Mouse (Mus musculus): Measurements from ENCODE around the gene Lrp6. TPM values are rescaled to one million over a fixed set of nuclear protein-coding genes. Genes with fewer than 3 reads are reported as not detected.

Gene Lrp6
- total RNA-seq, 2 experiments from 2014 or later = 53.4 to 57.0 TPM

DNA sequence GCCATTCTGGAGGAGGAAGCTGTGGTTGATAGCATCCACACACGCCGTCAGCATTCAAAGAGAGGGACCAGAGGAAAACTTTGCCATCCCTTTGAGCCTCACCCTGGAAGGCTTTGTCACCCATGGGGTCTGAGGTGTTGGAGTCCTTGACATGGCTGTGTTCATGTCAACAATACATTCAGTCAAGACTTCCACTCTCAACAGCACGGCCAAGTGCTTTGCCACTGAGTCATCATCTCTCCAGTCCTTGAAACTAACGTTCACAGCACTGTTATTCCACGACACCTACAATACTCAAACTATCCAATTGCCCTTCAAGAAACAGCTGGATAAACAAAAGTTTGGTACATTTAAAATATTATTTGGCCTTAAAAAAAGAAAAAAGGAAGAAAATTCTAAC lies 124.5 kb downstream of the Lrp6 start:
- intact Hi-C loops (cut with DNase I) = no loop called here

DNA sequence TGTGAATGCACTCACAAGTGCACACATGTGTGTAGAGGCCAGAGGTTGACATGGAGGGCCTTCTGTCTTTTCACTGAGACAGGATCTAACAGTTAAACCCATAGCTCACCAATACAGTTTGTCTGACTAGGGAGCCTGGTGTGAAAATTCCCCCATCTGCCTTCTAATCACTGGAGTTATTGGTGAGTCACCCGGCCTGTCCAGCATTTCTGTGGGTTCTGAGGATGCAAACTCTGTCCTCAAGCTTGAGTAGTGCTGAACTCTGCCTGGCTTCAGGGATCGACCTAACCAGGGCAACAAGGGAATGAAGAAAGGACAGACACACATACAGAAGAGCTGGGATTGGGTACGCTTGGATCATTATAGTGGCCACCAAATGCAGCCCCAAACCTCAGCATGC lies 125.0 kb downstream of the Lrp6 start:
- DNase-seq = no peak
- intact Hi-C loops (cut with DNase I) = no loop called here

More for the DNA sequence above, 124.5 kb downstream of the Lrp6 start:
- DNase-seq = no peak

DNA sequence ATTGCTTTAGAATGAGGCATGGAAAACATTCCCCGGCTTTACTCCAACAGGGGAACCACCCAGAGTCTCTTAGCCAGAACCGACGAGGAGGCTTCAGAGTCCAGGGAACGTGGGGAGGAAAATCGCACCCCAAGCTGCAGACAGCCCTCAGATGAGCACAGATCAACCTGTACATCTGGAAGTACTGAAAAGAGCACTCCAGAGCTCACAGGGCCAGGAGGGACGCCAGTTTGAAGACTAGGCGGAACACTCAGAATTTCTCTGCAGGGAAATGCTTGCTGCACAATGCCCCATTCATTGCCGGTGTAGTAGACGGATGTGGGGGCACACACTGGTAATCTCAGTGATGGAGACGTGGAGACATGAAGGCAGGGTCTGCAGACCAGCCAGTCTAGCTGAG lies 126.7 kb downstream of the Lrp6 start:
- intact Hi-C loops (cut with DNase I) = no loop called here
- DNase-seq = peak in 1 of 2 experiments; percentile 40

DNA sequence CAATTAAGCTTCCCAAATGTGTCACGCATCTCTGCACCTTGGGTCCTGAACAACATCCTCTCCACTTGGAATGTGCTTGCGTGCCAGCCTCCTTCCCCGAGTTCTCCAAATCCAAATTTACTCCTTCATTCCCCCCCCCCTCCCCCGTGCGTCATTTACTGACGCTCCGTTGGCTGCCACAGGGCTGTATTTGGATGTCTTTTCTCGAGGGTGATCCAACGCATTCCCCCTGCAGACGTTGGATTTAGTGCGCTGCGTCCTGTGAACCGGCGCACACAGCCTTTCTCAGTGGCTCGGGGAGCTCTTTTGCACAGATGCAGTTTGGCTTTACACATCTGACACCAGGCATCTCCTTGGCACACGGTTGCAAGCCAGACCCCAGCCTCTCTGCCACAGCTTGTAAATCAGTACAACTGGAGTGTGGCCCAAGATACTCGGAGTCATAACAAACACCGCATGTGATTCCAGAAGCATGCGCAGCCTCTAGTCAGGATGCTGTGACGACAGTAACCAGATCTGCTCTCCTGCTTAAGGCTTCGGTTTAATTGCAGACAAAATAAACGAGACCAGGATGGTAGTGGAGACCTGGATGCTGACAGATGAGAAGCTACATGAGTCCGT lies 127.3 kb downstream of the Lrp6 start:
- DNase-seq = peak; percentile 50 to 54
- intact Hi-C loops (cut with DNase I) = no loop called here

DNA sequence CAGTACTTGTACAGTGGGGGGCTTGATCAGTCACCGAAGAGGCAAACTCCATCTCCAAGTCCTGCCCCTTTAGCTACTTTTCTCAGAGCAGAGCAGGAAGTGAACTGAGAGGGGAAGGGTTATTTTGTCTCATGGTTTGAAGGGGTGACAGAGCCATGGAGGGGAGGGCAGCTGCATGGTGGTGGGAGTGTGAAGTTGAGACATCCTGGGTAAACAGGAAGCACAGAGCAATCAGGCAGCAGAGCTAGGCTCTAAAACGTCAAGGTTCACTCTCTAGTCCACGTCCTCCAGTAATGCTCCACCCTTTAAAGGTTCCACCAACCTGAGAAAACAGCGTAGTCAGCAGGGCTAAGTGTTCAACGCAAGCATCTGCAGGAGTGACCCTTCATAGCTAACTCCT lies 129.8 kb downstream of the Lrp6 start:
- intact Hi-C loops (cut with DNase I) = no loop called here

DNA sequence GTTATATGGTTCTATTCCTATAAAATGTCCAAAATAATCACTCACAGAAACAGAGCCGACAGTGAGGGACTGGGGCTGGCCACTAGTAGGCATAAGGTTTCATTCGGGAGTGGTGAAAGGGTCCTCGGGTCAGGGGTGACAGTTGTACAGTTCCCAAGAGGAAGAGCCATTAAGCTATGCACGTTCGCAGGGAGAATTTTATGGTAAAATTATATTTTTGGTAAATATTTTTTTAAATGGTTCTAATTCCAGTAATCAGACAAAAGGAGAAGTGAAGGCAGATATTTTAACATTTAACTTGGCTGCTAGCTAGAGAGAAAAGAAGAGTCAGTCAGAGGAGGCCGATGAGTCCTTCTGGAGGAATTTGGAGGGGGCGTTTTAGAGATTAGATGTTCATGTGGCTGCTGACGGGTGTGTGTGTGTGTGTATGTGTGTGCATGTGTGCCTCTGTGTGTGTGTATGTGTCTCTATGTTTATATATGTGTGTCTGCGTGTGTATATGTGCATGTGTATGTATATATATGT lies 131.8 kb downstream of the Lrp6 start:
- intact Hi-C loops (cut with DNase I) = no loop called here
- no peak for DNase-seq

More for the DNA sequence above, 129.8 kb downstream of the Lrp6 start:
- DNase-seq = no peak

DNA sequence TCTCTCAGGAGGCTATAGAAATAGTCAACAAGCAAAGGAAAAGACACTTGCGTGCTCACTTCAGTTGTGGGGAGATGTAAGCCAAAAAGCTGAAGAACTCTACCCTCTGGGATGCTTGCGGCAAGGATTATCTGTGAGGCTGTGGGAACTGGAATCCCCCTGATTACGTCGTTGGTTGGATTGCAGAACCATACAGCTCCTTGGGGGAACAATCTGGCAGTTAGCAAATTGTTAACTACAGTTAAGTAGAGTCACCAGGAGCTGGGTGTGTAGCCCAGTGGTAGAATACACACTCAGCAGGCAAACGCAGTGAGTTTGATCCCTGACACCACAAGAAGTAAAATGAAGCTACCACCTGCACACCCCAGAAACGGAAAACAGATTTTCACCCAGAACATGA lies 132.7 kb downstream of the Lrp6 start:
- peak in 1 of 2 experiments; percentile 47 for DNase-seq
- intact Hi-C loops (cut with DNase I) = no loop called here

DNA sequence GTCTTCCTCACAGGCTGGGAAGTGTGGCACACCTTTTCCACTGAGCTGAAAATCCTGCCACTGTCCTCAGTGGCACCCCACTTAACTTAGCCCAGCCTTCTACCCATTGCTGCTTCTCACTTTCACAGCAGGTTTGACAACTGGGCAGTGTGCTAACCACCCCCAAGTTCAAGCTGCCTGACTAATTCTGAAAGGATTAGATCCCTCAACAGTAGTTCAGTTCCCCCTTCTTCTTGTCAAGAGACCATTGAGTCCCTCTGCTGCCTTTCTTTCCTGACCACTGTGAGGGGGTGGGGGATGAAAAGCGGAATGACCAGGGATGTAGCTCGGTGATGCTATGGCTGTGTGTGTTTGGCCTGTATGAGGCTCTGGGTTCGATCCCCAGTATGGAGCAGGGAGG lies 133.5 kb downstream of the Lrp6 start:
- intact Hi-C loops (cut with DNase I) = no loop called here
- DNase-seq = no peak

DNA sequence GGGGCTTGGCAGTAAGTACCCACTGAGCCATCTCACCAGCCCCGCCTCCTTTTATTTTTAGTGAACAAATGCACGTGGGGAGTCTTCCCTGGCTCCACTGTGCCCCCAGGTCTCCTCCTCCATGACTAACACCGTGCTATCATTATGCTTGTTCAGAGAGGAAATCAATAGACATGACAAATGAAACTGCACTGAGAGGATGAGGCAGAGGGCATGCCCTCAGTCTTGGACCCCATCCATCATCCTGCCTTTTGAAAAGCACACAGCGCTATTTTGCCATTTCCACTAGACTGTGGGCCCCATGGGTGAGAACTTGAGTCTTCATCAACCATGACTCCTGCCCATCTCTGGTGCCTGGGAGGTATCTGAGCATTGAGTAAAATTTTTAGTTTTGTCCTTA lies 135.2 kb downstream of the Lrp6 start:
- DNase-seq = no peak
- intact Hi-C loops (cut with DNase I) = loop anchor here (2.0 kb wide), 1 partner anchor 23 kb away; no protein-coding TSS in a partner anchor

DNA sequence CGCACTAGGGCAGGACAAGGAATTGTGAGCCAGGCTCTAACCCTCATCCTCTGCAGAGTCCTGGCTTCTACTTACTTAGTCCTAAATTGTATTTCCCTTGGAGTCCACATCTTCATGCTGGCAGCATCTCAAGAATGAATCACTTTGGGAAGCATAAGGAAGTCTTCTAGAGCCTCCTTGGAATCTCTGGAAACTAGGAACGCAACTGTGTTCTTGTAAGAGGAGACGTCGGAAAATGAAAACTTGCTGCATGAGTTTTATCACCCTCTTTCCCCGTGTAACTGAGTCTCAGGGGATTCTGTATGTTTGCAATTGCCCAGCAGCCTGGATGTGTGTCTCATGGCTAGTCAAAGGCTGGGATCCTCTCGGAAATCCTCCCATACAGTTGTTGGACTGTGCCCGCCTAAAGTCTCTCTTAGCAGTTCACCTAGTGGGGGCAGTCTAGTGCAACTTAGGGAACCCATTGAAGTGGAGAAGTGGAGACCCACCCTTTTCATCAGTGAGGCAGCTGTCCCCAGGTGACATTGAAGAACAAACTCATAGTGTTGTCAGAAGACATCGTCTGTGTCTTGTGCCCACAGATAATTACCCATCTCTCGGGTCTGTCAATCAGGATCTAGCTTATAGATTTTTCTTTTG lies 136.5 kb downstream of the Lrp6 start:
- intact Hi-C loops (cut with DNase I) = loop anchor here (2.0 kb wide), 1 partner anchor 25 kb away; no protein-coding TSS in a partner anchor
- peak; percentile 54 to 63 for DNase-seq

DNA sequence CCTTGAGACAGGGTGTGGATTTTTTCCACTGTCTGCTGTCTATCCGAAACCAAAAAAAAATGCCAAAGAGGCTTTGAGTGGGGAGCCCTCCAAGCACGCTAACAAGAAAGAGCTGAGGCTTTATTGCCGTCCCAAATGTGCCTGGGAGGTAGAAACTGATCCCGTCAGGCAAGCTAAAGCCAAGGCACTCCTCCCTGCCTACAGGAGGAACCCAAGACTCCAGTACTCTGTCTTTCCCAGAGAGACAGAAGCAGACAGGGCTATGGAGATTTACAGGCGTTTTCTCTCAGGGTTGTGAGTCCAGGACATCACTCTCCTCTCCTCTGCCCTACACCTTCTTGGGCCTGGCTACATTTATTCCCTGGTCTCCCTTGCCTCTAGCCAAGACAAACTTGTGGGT lies 138.3 kb downstream of the Lrp6 start:
- no peak for DNase-seq
- intact Hi-C loops (cut with DNase I) = loop anchor here (5.0 to 10.0 kb wide), 3 partner anchors 364 to 516 kb away; partner anchors contain the start of gene Dusp16

DNA sequence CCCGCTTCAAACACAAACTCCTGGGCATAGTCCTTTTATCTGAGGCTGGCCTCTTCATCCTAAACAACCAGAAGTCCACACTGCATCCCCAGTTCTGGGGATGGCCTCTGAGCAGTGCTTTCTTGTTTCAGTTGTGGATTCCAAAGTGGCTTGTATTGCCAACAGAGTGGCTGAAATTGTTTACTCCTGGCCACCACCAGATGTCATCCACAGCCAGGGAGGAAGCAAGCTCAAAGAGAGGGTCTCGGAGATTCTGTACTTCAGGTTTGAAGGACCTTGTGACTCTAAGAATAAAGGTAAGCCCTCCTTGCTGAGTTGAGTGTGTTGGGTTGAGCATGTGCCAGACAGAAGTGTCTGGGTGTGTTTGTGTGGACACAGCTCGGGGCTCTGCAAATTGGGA lies 139.6 kb downstream of the Lrp6 start:
- peak in 1 of 2 experiments; percentile 26 for DNase-seq
- intact Hi-C loops (cut with DNase I) = loop anchor here (5.0 to 10.0 kb wide), 3 partner anchors 365 to 518 kb away; partner anchors contain the start of gene Dusp16

DNA sequence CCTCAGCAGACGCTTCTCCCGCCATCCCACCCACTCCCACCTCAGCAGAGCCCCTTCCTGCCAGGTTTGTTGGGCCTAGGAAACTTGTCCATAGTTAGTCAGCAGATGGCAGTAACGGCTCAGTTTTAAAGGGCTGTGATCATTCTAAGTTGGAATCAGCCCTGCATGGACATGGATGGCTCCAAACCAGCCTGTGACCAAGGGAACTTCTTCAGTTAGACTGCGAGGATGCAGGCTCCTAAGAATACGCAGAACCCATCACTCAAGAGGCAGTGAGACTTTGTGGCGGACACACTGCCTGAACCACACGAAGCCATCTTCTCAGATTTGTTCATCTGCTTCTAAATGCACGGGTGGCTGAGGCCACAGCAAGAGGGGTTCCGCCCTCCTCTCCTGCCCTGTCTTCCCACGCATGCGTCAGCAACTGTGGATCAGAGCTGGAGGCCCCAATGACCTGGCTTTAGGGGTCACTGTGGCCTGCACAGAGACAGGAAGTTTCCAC lies 141.5 kb downstream of the Lrp6 start:
- intact Hi-C loops (cut with DNase I) = loop anchor here (1.0 to 10.0 kb wide), 5 partner anchors 182 to 520 kb away; partner anchors contain the start of gene Dusp16
- DNase-seq = peak; percentile 82 to 85

DNA sequence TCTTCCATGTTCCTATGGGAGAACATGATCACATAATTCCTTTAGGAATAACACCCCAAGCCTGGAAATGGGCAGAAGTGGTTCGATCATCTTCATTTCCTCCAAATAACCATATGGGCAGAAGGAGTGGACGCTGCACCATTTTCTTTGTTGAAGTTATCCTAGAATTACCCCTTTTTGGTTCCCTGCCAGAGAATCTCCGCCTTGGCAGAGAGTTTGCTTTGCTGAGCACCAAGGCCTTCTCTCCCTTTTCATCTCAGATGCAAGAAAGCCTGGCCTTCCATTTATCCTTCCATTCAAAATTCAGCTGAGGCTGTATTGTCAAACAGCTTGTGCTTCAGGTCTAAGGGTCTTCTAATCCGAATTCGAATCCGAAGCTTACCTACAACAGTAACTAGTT lies 144.8 kb downstream of the Lrp6 start:
- intact Hi-C loops (cut with DNase I) = loop anchor here (10.0 kb wide), 2 partner anchors 443 to 523 kb away; no protein-coding TSS in a partner anchor
- no peak for DNase-seq

DNA sequence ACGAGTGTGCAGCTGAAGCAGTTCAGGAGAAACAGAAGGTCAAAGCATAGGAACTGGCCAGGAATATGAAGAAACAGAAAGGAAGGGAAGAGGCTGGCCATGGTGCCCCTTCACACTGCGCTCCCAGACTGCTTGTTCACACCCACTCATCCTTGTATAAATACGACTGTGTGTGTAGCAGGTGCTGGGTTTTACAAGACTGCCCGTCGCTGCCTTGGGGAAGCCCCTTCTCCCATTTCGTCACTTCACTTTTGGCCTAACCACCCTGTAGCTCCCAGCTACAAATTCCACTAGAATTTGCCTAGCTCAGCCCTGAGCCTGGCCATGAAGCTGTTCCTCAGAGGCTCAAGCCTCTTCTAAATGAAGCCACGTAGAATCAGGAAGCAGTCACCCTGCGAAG lies 146.4 kb downstream of the Lrp6 start:
- no peak for DNase-seq
- intact Hi-C loops (cut with DNase I) = loop anchor here (10.0 kb wide), 2 partner anchors 444 to 524 kb away; no protein-coding TSS in a partner anchor

DNA sequence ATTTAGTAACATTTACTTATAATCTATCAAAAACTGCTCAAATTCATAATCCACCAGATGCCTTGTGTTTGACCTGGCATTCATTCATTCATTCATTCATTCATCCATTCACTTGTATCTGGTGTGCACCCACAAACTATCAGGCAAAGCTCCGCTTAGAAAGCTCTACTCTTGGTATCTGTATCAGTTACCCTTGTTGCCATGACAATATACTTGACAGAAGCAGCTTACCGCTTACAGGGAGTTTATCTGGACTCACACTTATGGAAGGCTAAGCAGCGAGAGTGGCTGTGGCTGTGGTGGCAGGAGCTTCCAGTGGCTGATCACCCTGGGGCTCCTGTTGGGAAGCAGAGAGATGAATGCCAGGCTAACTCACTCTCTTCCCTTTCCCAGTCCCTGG lies 148.9 kb downstream of the Lrp6 start:
- intact Hi-C loops (cut with DNase I) = no loop called here

DNA sequence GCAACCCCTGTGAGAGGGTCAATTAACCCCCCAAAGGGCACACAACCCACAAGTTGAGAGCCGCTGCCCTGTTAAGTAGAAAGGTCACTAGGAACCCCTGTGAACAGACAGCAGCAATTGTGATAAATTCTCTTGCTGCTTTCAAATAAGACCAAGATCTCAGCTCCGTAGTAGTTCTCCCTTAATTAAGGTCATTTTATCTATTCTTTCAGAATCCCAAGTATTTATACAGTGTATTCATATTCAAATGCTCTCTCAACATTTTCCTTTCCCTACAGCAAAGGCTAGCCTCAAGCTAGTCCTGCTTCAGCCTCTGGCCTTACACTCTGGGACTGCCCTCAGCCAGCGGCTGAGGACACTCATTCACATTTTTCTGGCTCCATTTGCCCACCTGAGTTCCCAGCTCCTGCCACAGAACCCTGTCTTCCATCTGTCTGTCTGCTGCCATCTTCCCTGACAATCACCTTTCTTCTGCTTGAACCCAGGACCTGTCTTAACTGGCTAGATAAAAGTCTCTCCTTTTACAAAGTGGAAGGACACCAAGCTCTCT lies 150.1 kb downstream of the Lrp6 start:
- no peak for DNase-seq
- intact Hi-C loops (cut with DNase I) = no loop called here

More for the DNA sequence above, 148.9 kb downstream of the Lrp6 start:
- DNase-seq = no peak

DNA sequence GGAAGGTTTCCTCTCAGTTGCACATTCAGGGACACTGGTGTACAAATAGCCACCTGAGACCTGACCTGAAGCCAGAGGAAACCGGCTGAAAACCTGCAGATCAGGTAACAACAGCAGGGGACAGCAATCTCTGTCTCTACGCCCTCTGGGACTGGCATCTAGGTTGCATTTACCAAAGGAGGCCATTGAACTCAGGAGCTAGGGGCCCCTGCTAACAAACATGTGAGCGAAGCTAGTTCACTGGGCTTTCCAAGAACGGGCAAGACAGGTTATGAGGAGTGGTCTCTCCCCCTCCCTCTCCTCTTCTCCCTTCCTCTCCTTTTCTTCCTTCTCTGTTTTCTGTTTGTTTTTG lies 152.3 kb downstream of the Lrp6 start:
- DNase-seq = no peak
- intact Hi-C loops (cut with DNase I) = no loop called here

DNA sequence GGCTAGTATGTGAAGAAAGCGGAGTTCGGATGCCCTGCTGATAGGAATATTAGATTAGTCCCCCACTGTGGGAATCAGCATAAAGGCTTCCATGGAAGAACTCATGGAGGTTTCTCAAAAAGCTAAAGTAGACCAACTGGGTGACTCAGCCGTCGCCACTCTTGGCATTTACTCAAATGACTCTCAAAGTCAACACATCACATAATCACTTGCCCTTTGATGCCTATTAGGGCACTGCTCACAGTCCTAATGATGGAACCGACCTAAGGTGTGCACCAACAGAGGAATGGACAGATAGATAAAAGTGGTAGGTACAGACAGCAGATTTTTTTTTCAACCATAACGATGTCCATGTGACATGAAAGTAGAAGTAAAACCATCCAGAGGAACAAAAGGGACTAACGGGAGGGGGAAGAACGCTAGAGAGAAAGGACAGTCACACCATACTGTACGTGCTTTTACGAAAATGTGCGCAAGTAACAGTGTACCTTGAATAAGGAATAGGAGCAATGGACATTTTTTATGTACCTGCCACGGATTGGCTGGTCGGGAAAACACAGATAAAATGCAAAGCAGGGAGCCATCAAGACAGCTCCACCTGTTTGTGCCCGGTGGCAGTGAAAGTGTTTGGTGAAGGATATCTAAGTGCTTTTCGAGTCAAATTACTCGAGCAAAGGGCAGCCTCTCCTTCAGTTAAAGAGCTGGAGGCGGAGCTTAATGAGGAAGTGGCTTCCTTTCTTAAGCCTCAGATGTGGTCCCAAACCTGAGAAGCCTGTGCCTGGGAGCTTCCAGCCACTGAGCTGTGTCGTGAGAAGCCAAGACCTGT lies 152.8 kb downstream of the Lrp6 start:
- no peak for DNase-seq
- intact Hi-C loops (cut with DNase I) = no loop called here

DNA sequence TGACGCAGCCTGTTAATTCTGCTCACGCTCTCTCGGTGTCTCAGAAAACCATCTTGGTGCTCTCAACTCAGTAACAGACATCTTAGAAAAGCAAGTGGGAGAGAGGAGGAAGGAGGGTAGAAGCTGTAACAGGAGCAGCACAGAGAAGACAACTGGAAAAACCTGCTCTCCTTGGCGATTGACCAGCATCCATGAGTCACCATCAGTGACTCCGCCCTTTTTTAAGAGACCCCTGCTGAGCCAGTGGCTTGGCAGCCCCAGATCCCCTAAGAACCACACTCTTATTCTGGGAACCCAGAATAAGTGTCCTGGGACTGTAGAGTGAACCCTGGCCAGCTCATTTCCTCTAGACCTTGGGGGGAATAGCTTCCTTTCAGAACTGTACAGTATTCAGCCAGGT lies 159.5 kb downstream of the Lrp6 start:
- intact Hi-C loops (cut with DNase I) = no loop called here
- DNase-seq = no peak
